Mouse (Mus musculus) bone marrow, adult 2 months (tissue): ENCODE data around the gene Csnk1e. TPM values are rescaled to one million over a fixed set of nuclear protein-coding genes. Genes with fewer than 3 reads are reported as not detected.
A peak's percentile ranks its signal among the peaks of the same experiment; 100 is the strongest.
"Not testable (repeated sequence)": the region's sequence is repeated elsewhere in the genome, so short reads cannot be mapped to it uniquely, and the experiment has no call there.

Experiments used
- H3K27ac ChIP-seq: fragments of 200-500 bp; 2 replicates; pipeline ENCODE4 v1.5.1; 2012; ENCODE audit warnings: low read depth, mild to moderate bottlenecking, control low read depth, inconsistent platforms, low read length; ENCODE audit not compliant: control insufficient read depth, poor library complexity, insufficient read depth
- H3K4me1 ChIP-seq: fragments of 200-500 bp; 2 replicates; pipeline ENCODE4 v1.6.1; 2011; ENCODE audit warnings: low read length; ENCODE audit not compliant: control insufficient read depth, insufficient read depth
- H3K4me3 ChIP-seq: fragments of 200-500 bp; replicated peaks from 2 replicates; pipeline ENCODE3; 2011; ENCODE audit warnings: mild to moderate bottlenecking, low read depth, low read length, control low read depth; ENCODE audit not compliant: control insufficient read depth
- CTCF ChIP-seq: fragments of 200-500 bp; IDR thresholded peaks from 2 replicates; pipeline ENCODE4 v1.5.1; 2011; ENCODE audit warnings: low read length, control low read depth; ENCODE audit not compliant: control insufficient read depth, insufficient read depth
- POLR2A ChIP-seq: fragments of 200-500 bp; IDR thresholded peaks from 2 replicates; pipeline ENCODE4 v1.6.1; 2011; ENCODE audit warnings: low read depth, mild to moderate bottlenecking, control low read depth, low read length, borderline replicate concordance; ENCODE audit not compliant: control insufficient read depth
- WGBS: fragments of 180-500 bp; shearing (Covaris S2); methylation state at CpG from one replicate; pipeline ENCODE4 v1.1.7; 2018; 5-methylcytosine and 5-hydroxymethylcytosine counted together
- polyA plus RNA-seq: library from polyadenylated mRNA; stranded (reverse); fragments of >200 nt; gene quantifications from 2 replicates; pipeline ENCODE4 v1.2.4, GENCODE M21; 2011; ENCODE audit warnings: low replicate concordance; ENCODE audit not compliant: missing spikeins, insufficient read depth, insufficient read length

Gene Csnk1e
- polyA plus RNA-seq, 1 experiment = 34.2 TPM

- H3K4me3 ChIP-seq = no peak overlapping the region
- TF ChIP-seq POLR2A (no peak), CTCF (no peak)
- H3K4me1 ChIP-seq = no peaks in the 10 kb centered on the region
- 55% methylated on average over 6 of the region's 6 CpGs for WGBS
- no peak overlapping the region for H3K27ac ChIP-seq
These were observed 21.9 kb upstream of the Csnk1e start for GRCm38 (mm10) chr15:79477227-79477626.

GRCm38 (mm10) chr15:79473638-79474355 lies 18.4 kb upstream of the Csnk1e start:
- TF ChIP-seq CTCF (no peak), POLR2A (no peak)
- H3K27ac ChIP-seq = no peak overlapping the region
- WGBS = 56% methylated on average over 12 of the region's 12 CpGs
- H3K4me1 ChIP-seq = no peaks in the 10 kb centered on the region
- H3K4me3 ChIP-seq = no peak overlapping the region

- WGBS = 77% methylated on average over 5 of the region's 5 CpGs
- TF ChIP-seq POLR2A (no peak), CTCF (no peak; the same call in 1 of the 2 replicates)
- H3K4me1 ChIP-seq = no peaks in the 10 kb centered on the region
- H3K27ac ChIP-seq = no peak overlapping the region
- no peak overlapping the region for H3K4me3 ChIP-seq
These were observed 17.7 kb upstream of the Csnk1e start for GRCm38 (mm10) chr15:79473042-79473441.

- Histone ChIP-seq H3K4me3 (no peak overlapping the region), H3K27ac (no peak overlapping the region), H3K4me1 (no peaks in the 10 kb centered on the region)
- WGBS = 75% methylated on average over 10 of the region's 10 CpGs
- TF ChIP-seq POLR2A = no peak
- no peak for TF ChIP-seq CTCF
These were observed 15.7 kb upstream of the Csnk1e start for GRCm38 (mm10) chr15:79471095-79471494.

GRCm38 (mm10) chr15:79470583-79470982 lies 15.2 kb upstream of the Csnk1e start:
- no peaks in the 10 kb centered on the region for H3K4me1 ChIP-seq
- WGBS = 36% methylated on average over 17 of the region's 17 CpGs
- TF ChIP-seq CTCF = no peak
- TF ChIP-seq POLR2A = no peak
- no peak overlapping the region for H3K27ac ChIP-seq
- H3K4me3 ChIP-seq = no peak overlapping the region

- H3K4me3 ChIP-seq = no peak overlapping the region
- 64% methylated on average over 5 of the region's 5 CpGs for WGBS
- H3K27ac ChIP-seq = no peak overlapping the region
- H3K4me1 ChIP-seq = no peaks in the 10 kb centered on the region
- no peak for TF ChIP-seq CTCF
- TF ChIP-seq POLR2A = no peak
These were observed 14.2 kb upstream of the Csnk1e start for GRCm38 (mm10) chr15:79469577-79469976.

- 9% methylated on average over 18 of the region's 18 CpGs for WGBS
These were observed 11.4 kb upstream of the Csnk1e start for GRCm38 (mm10) chr15:79466601-79467286.

GRCm38 (mm10) chr15:79456546-79456945 lies 1.2 kb upstream of the Csnk1e start:
- Histone ChIP-seq H3K4me3 (no peak overlapping the region), H3K27ac (no peak overlapping the region), H3K4me1 (no peaks in the 10 kb centered on the region; the same call in 1 of the 2 replicates)
- TF ChIP-seq CTCF (no peak), POLR2A (no peak)
- WGBS = 52% methylated on average over 6 of the region's 6 CpGs

More at GRCm38 (mm10) chr15:79466601-79467286, 11.4 kb upstream of the Csnk1e start:
- Histone ChIP-seq H3K4me1 (no peaks in the 10 kb centered on the region), H3K4me3 (no peak overlapping the region), H3K27ac (no peak overlapping the region)
- peak; percentile 99 for TF ChIP-seq CTCF
- TF ChIP-seq POLR2A = no peak

- 59% methylated on average over 6 of the region's 6 CpGs for WGBS
- not testable (repeated sequence) for H3K27ac ChIP-seq, H3K4me1 ChIP-seq, H3K4me3 ChIP-seq
These were observed 738 bp upstream of the Csnk1e start for GRCm38 (mm10) chr15:79456104-79456503.
